In the genomic region with DNA sequence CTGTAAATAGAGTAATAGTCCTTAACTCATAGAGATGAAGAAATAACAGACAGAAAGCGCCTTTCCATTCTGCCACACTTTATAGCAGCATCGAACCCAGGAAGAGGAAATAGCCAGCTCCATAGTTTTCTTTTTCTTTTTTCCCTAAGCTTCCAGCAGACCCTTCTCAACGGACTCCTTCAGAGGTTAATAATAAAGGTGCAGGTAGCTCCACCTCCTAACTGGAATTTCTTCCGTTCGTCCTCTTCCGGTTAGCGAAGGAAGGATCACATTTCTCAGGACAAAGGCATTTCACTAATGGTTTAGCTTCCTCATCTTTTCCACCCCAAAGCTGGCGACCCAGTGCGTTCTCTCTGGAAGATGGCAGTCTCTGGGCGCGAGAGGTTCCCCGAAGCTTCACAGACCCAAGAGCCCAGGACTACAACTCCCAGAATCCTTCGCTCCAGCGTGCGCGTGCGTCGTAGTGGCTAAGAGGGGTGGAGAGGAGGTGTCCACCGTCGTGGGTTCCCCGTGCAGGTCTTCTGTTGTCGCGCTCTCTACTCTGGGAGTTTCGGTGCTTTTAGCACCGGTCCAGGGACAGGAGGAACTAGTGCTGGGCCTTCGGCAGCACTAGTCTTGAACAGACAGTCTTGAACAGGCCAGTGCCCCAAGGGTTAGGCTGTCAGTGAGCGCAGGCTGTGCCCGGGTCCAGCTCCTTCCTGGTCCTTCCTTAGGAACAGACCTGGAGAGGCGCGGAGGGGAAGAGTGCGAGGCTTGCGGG, we compare ENCODE assay signal across 8 mouse cellular contexts. TPM values are rescaled to one million over a fixed set of nuclear protein-coding genes. Genes with fewer than 3 reads are reported as not detected.
DNase-seq lines count a peak whose midpoint lies in the region; ATAC-seq and TF ChIP-seq lines count a peak whose summit lies in the region.

A gene (plus strand): TSS at position 254 of the 760 bp plus-strand sequence.

- ATAC-seq in kidney, embryonic 15.5 days (replicated peaks; ENCODE audit: low FRiP score): peak; percentile 89
- ATAC-seq in monocyte, adult 5-6 weeks (replicated peaks; ENCODE audit: insufficient number of reproducible peaks, low FRiP score, low TSS enrichment, poor library complexity, severe bottlenecking): peak; percentile 92

- H3K4me3 ChIP-seq in bone marrow macrophage, adult 2 months (ENCODE audit: insufficient read depth, low read length): peak within 1 kb of the TSS; percentile 76
- H3K4me3 ChIP-seq in embryonic fibroblast, embryonic 13.5 days (ENCODE audit: insufficient read depth, low read length): peak within 1 kb of the TSS; percentile 61
- H3K4me3 ChIP-seq in heart, embryonic 10.5 days: peak within 1 kb of the TSS; percentile 80
- peak within 1 kb of the TSS; percentile 75 for H3K4me3 ChIP-seq in kidney, embryonic 15.5 days (replicated peaks)

- TF ChIP-seq POLR2A in bone marrow macrophage, adult 2 months (IDR thresholded peaks at IDR 0.05; ENCODE audit: borderline replicate concordance, low read depth, low read length): no peak
- peak; percentile 71 for TF ChIP-seq POLR2A in embryonic fibroblast, embryonic 13.5 days (IDR thresholded peaks at IDR 0.05; ENCODE audit: low read depth, low read length)

- H3K27ac ChIP-seq in bone marrow macrophage, adult 2 months (ENCODE audit: insufficient read depth, low read depth, low read length): no peak within 1 kb of the TSS
- peak within 1 kb of the TSS; percentile 49; the same call in 1 of the 2 replicates for H3K27ac ChIP-seq in embryonic fibroblast, embryonic 13.5 days (ENCODE audit: insufficient read depth, low read length)
- peak within 1 kb of the TSS; percentile 88 for H3K27ac ChIP-seq in heart, embryonic 10.5 days
- peak within 1 kb of the TSS; percentile 86 for H3K27ac ChIP-seq in kidney, embryonic 15.5 days

- DNase-seq in A20 (ENCODE audit: low read depth, low spot score) (peak; percentile 94), liver (peak; percentile 89)
- peak; percentile 96 for DNase-seq in heart, embryonic 10.5 days (ENCODE audit: low spot score)
- peak; percentile 90 to 94 for DNase-seq in spleen, postnatal 4 days (ENCODE audit: low spot score in 2 of 2)

- H3K36me3 ChIP-seq in heart, embryonic 10.5 days: peaks cover 12% of the 10 kb centered on the region; the same call in 1 of the 2 replicates
- H3K36me3 ChIP-seq in kidney, embryonic 15.5 days: peaks cover 21% of the 10 kb centered on the region

- H3K27me3 ChIP-seq in heart, embryonic 10.5 days (ENCODE audit: insufficient read depth, poor library complexity, severe bottlenecking): no peaks in the 10 kb centered on the region
- no peaks in the 10 kb centered on the region for H3K27me3 ChIP-seq in kidney, embryonic 15.5 days

- H3K9ac ChIP-seq in kidney, embryonic 15.5 days: peak within 1 kb of the TSS; percentile 65

- WGBS in heart, embryonic 10.5 days: 2% methylated on average over 32 of the region's 32 CpGs
- WGBS in kidney, embryonic 15.5 days: 1% methylated on average over 32 of the region's 32 CpGs

- no peaks in the 10 kb centered on the region; the same call in 1 of the 2 replicates for H3K4me1 ChIP-seq in bone marrow macrophage, adult 2 months (ENCODE audit: control insufficient read depth, insufficient read depth, low read length)
- H3K4me1 ChIP-seq in embryonic fibroblast, embryonic 13.5 days (ENCODE audit: control insufficient read depth, insufficient read depth, low read length): no peaks in the 10 kb centered on the region
- peaks cover 18% of the 10 kb centered on the region for H3K4me1 ChIP-seq in heart, embryonic 10.5 days
- H3K4me1 ChIP-seq in kidney, embryonic 15.5 days: peaks cover 20% of the 10 kb centered on the region

- H3K4me2 ChIP-seq in kidney, embryonic 15.5 days: peak within 1 kb of the TSS; percentile 94

- TF ChIP-seq CTCF in bone marrow macrophage, adult 2 months (IDR thresholded peaks at IDR 0.05; ENCODE audit: low read depth, low read length): no peak
- TF ChIP-seq CTCF in embryonic fibroblast, embryonic 13.5 days (IDR thresholded peaks at IDR 0.05; ENCODE audit: borderline replicate concordance, insufficient read depth, low read length): no peak

- no peaks in the 10 kb centered on the region for H3K9me3 ChIP-seq in heart, embryonic 10.5 days
- H3K9me3 ChIP-seq in kidney, embryonic 15.5 days (replicated peaks): no peaks in the 10 kb centered on the region

RNA-seq across cellular contexts. Expression of the gene that starts here (rescaled TPM):
- 4.9 and 5.2 TPM in 2 replicates for polyA plus RNA-seq in bone marrow macrophage, adult 2 months (2012; ENCODE audit: insufficient read depth, insufficient read length, missing spikeins)
- 5.3 and 6.0 TPM in 2 replicates for polyA plus RNA-seq in embryonic fibroblast, embryonic 13.5 days (2011; ENCODE audit: insufficient read length, low read depth, missing spikeins)
- polyA plus RNA-seq in heart, embryonic 10.5 days (2016; fragmentation: Nextera tagmentation; extraction: Ambion mirVana): 5.1 and 6.6 TPM in 2 replicates
- polyA plus RNA-seq in kidney, embryonic 15.5 days (2015; fragmentation: Nextera tagmentation; extraction: Ambion mirVana): 10.5 TPM in 2 replicates
- 4.0 to 9.1 TPM (median 4.9 TPM) in 3 replicates for total RNA-seq in monocyte, adult 5-6 weeks (2017)
